Mouse (Mus musculus) neural tube, embryonic 12.5 days (tissue): Measurements from ENCODE around the gene Spem1. TPM values are rescaled to one million over a fixed set of nuclear protein-coding genes. Genes with fewer than 3 reads are reported as not detected.

ENCODE experiments used
- ATAC-seq: fragments of 200-750 bp; cut with Nextera tagmentation; 2 replicates; pipeline ENCODE4 v1.8.0; 2017; ENCODE audit warnings: low read depth, mild to moderate bottlenecking, moderate TSS enrichment, moderate library complexity; ENCODE audit not compliant: low FRiP score
- H3K27ac ChIP-seq: fragments of 300-500 bp; sonication (generic); 2 replicates; pipeline ENCODE4 v1.5.1; 2016
- H3K27me3 ChIP-seq: fragments of 300-500 bp; sonication (generic); replicated peaks from 2 replicates; pipeline ENCODE4 v1.6.1; 2016; ENCODE audit warnings: mild to moderate bottlenecking
- H3K36me3 ChIP-seq: fragments of 300-500 bp; sonication (generic); 2 replicates; pipeline ENCODE4 v1.6.1; 2016; ENCODE audit warnings: mild to moderate bottlenecking
- H3K4me1 ChIP-seq: fragments of 300-500 bp; sonication (generic); 2 replicates; pipeline ENCODE4 v1.6.1; 2016
- H3K4me2 ChIP-seq: fragments of 300-500 bp; sonication (generic); replicated peaks from 2 replicates; pipeline ENCODE4 v1.6.1; 2016; ENCODE audit warnings: mild to moderate bottlenecking
- H3K4me3 ChIP-seq: fragments of 300-500 bp; sonication (generic); 2 replicates; pipeline ENCODE4 v1.5.1; 2016
- H3K9ac ChIP-seq: fragments of 300-500 bp; sonication (generic); 2 replicates; pipeline ENCODE4 v1.6.1; 2016; ENCODE audit warnings: mild to moderate bottlenecking
- H3K9me3 ChIP-seq: fragments of 300-500 bp; sonication (generic); 2 replicates; pipeline ENCODE4 v1.6.1; 2016; ENCODE audit warnings: mild to moderate bottlenecking
- WGBS: fragments of 180-500 bp; shearing (Covaris S2); methylation state at CpG from one replicate; pipeline ENCODE4 v1.1.7; 2016; 5-methylcytosine and 5-hydroxymethylcytosine counted together
- polyA plus RNA-seq: library from polyadenylated mRNA; unstranded; fragments of >200 nt; fragmentation: Nextera tagmentation; extraction: Ambion mirVana; gene quantifications from 2 replicates; pipeline ENCODE4 v1.2.1, GENCODE M21; 2016

The Spem1 gene
- polyA plus RNA-seq, 1 experiment from 2014 or later, result not detected

GRCm38 (mm10) chr11:69804652-69804940 is 17.4 kb downstream of the Spem1 start:
- Histone ChIP-seq H3K9me3 (peaks cover 5% of the 10 kb centered on the region; the same call in 1 of the 2 replicates), H3K4me1 (peaks cover 56% of the 10 kb centered on the region), H3K36me3 (no peaks in the 10 kb centered on the region), H3K27me3 (peaks cover 71% of the 10 kb centered on the region), H3K4me3 (no peak overlapping the region), H3K9ac (no peak overlapping the region), H3K27ac (no peak overlapping the region), H3K4me2 (peak overlapping the region; percentile 92)
- ATAC-seq, result no peak
- WGBS, result 4% methylated on average over 12 of the region's 12 CpGs

GRCm38 (mm10) chr11:69803786-69804651 is 18.0 kb downstream of the Spem1 start:
- H3K9me3 ChIP-seq, result peaks cover 5% of the 10 kb centered on the region; the same call in 1 of the 2 replicates
- no peaks in the 10 kb centered on the region for H3K36me3 ChIP-seq
- peak overlapping the region; percentile 54 for H3K4me3 ChIP-seq
- peaks cover 61% of the 10 kb centered on the region for H3K4me1 ChIP-seq
- peak overlapping the region; percentile 69 for H3K9ac ChIP-seq
- ATAC-seq, result 0 out of 2 replicates have a peak, but pooled peaks have one; percentile 7
- H3K4me2 ChIP-seq, result peak overlapping the region; percentile 92
- H3K27ac ChIP-seq, result 0 out of 2 replicates have a peak overlapping the region, but pooled peaks have one; percentile 20
- H3K27me3 ChIP-seq, result peaks cover 71% of the 10 kb centered on the region
- WGBS, result 1% methylated on average over 60 of the region's 60 CpGs

GRCm38 (mm10) chr11:69803328-69803727 is 18.7 kb downstream of the Spem1 start:
- Histone ChIP-seq H3K27me3 (peaks cover 72% of the 10 kb centered on the region), H3K4me2 (peak overlapping the region; percentile 92), H3K9ac (peak overlapping the region; percentile 69), H3K27ac (0 out of 2 replicates have a peak overlapping the region, but pooled peaks have one; percentile 20), H3K36me3 (no peaks in the 10 kb centered on the region), H3K4me3 (peak overlapping the region; percentile 54), H3K9me3 (peaks cover 5% of the 10 kb centered on the region; the same call in 1 of the 2 replicates), H3K4me1 (peaks cover 68% of the 10 kb centered on the region)
- no peak for ATAC-seq
- WGBS, result 2% methylated on average over 12 of the region's 12 CpGs

- Histone ChIP-seq H3K4me3 (peak overlapping the region; percentile 54), H3K9ac (peak overlapping the region; percentile 69), H3K4me1 (peaks cover 72% of the 10 kb centered on the region), H3K9me3 (peaks cover 5% of the 10 kb centered on the region; the same call in 1 of the 2 replicates), H3K36me3 (no peaks in the 10 kb centered on the region), H3K27ac (peak overlapping the region; percentile 46; the same call in 1 of the 2 replicates), H3K27me3 (peaks cover 75% of the 10 kb centered on the region), H3K4me2 (peak overlapping the region; percentile 92)
- WGBS, result under 1% methylated on average over 33 of the region's 33 CpGs
- no peak for ATAC-seq
Measured at GRCm38 (mm10) chr11:69802648-69803105, 19.3 kb downstream of the Spem1 start.

GRCm38 (mm10) chr11:69801379-69801977 is 20.5 kb downstream of the Spem1 start, which contains the start of gene Fgf11:
Fgf11 (minus strand) TSS chr11:69801857.
- Histone ChIP-seq H3K27ac (peak within 1 kb of the TSS; percentile 68), H3K4me1 (peaks cover 72% of the 10 kb centered on the region), H3K9me3 (peaks cover 3% of the 10 kb centered on the region; the same call in 1 of the 2 replicates), H3K36me3 (no peaks in the 10 kb centered on the region), H3K9ac (peak within 1 kb of the TSS; percentile 69), H3K4me3 (peak within 1 kb of the TSS; percentile 54), H3K27me3 (peaks cover 75% of the 10 kb centered on the region), H3K4me2 (peak within 1 kb of the TSS; percentile 92)
- 1% methylated on average over 33 of the region's 33 CpGs for WGBS
- ATAC-seq, result no peak

- peak overlapping the region; percentile 54 for H3K4me3 ChIP-seq
- H3K4me2 ChIP-seq, result peak overlapping the region; percentile 92
- ATAC-seq, result peak; percentile 65
- H3K4me1 ChIP-seq, result peaks cover 77% of the 10 kb centered on the region
- H3K27me3 ChIP-seq, result peaks cover 71% of the 10 kb centered on the region
- no peaks in the 10 kb centered on the region for H3K9me3 ChIP-seq
- under 1% methylated on average over 36 of the region's 36 CpGs for WGBS
- H3K27ac ChIP-seq, result peak overlapping the region; percentile 68
- no peaks in the 10 kb centered on the region for H3K36me3 ChIP-seq
- H3K9ac ChIP-seq, result peak overlapping the region; percentile 60
Measured at GRCm38 (mm10) chr11:69800392-69801197, 21.4 kb downstream of the Spem1 start.

- Histone ChIP-seq H3K36me3 (no peaks in the 10 kb centered on the region), H3K27ac (peak overlapping the region; percentile 68), H3K4me3 (peak overlapping the region; percentile 54), H3K4me1 (peaks cover 79% of the 10 kb centered on the region), H3K9ac (peak overlapping the region; percentile 60), H3K27me3 (peaks cover 66% of the 10 kb centered on the region), H3K4me2 (peak overlapping the region; percentile 92), H3K9me3 (no peaks in the 10 kb centered on the region)
- WGBS, result 1% methylated on average over 11 of the region's 11 CpGs
- ATAC-seq, result peak; percentile 34; the same call in 1 of the 2 replicates
Measured at GRCm38 (mm10) chr11:69800138-69800391, 21.9 kb downstream of the Spem1 start.

- H3K36me3 ChIP-seq, result no peaks in the 10 kb centered on the region
- peak overlapping the region; percentile 54 for H3K4me3 ChIP-seq
- peaks cover 61% of the 10 kb centered on the region for H3K27me3 ChIP-seq
- H3K4me2 ChIP-seq, result peak overlapping the region; percentile 92
- 15% methylated on average over 12 of the region's 12 CpGs for WGBS
- ATAC-seq, result no peak
- H3K27ac ChIP-seq, result peak overlapping the region; percentile 68
- peaks cover 74% of the 10 kb centered on the region for H3K4me1 ChIP-seq
- H3K9me3 ChIP-seq, result no peaks in the 10 kb centered on the region
- peak overlapping the region; percentile 60 for H3K9ac ChIP-seq
Measured at GRCm38 (mm10) chr11:69799394-69800137, 22.4 kb downstream of the Spem1 start.

- Histone ChIP-seq H3K27ac (no peak overlapping the region), H3K9ac (no peak overlapping the region), H3K27me3 (peaks cover 55% of the 10 kb centered on the region), H3K4me1 (peaks cover 58% of the 10 kb centered on the region), H3K4me2 (0 out of 2 replicates have a peak overlapping the region, but pooled peaks have one; percentile 3), H3K36me3 (no peaks in the 10 kb centered on the region), H3K9me3 (no peaks in the 10 kb centered on the region), H3K4me3 (no peak overlapping the region)
- no peak for ATAC-seq
- WGBS, result 72% methylated on average over 7 of the region's 7 CpGs
Measured at GRCm38 (mm10) chr11:69797924-69798323, 24.1 kb downstream of the Spem1 start.

- Histone ChIP-seq H3K36me3 (no peaks in the 10 kb centered on the region), H3K27me3 (peaks cover 42% of the 10 kb centered on the region), H3K4me2 (peak overlapping the region; percentile 75), H3K9ac (peak overlapping the region; percentile 44), H3K27ac (no peak overlapping the region), H3K9me3 (no peaks in the 10 kb centered on the region), H3K4me3 (peak overlapping the region; percentile 35), H3K4me1 (peaks cover 38% of the 10 kb centered on the region)
- 2% methylated on average over 13 of the region's 13 CpGs for WGBS
- no peak for ATAC-seq
Measured at GRCm38 (mm10) chr11:69795983-69796435, 26.0 kb downstream of the Spem1 start.
